Mouse (Mus musculus) telencephalon, adult 2 months (tissue): ENCODE data around the gene Sox9.

Source experiments
- DNase-seq: peaks from one replicate; pipeline ENCODE4 v3.0.0-alpha.2; 2011; ENCODE audit warnings: low read depth, low spot score

Sox9 gene

DNA sequence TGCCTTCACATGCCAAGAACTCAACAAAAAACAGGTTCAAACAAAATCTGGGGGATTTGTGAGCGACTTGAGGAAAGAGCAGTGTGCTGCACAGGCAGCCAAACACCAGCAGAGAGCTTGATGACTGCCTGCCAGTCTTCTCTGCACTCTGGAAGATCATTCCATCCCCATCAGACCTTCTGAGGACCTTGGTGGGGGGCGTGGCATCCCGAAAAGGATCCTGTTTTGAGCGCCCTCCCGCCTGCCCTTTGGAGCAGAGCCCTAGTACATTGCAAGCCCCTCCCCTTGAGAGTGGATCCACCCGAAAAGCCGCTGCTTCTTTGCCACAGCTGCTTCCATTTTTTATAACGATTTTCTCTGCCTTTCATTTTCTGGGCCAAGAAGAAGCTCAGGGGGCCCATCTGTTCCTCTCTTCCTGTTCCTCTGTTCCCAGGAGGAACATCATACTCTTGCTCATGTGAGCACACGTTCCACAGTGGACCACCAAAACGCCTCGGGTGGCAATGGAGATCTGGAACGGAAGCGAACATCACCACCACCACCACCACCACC lies 16.9 kb downstream of the Sox9 start:
- DNase-seq, result no peak

DNA sequence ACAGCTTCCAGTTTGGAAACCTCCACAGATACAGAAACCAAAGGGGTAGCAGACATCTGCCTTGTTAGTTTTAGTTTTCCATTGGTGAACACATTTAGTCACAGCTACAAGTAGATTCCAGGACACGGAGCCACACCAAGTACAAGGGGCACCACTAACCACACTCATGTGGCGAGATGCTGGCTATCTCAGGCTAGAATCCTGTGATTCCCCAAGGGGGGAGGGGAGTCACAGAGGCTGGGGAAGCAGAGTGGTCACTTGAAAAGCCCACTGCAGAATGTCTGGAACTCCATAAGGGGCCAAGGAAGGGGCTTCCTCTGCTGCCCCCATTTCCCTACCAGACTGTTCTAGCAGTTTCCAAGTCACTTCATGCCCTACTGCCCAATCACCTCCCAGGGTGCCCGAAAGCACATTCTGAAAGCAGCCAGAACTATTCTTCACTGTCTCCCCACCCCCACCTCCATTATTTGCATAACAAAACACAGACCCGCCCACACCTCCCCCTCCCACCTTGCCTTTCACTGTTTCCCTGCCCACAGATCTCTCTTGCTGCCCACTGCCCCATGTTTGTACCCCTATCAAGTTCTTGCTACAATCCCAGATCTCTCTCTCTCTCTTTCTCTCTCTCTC lies 19.3 kb downstream of the Sox9 start:
- no peak for DNase-seq

DNA sequence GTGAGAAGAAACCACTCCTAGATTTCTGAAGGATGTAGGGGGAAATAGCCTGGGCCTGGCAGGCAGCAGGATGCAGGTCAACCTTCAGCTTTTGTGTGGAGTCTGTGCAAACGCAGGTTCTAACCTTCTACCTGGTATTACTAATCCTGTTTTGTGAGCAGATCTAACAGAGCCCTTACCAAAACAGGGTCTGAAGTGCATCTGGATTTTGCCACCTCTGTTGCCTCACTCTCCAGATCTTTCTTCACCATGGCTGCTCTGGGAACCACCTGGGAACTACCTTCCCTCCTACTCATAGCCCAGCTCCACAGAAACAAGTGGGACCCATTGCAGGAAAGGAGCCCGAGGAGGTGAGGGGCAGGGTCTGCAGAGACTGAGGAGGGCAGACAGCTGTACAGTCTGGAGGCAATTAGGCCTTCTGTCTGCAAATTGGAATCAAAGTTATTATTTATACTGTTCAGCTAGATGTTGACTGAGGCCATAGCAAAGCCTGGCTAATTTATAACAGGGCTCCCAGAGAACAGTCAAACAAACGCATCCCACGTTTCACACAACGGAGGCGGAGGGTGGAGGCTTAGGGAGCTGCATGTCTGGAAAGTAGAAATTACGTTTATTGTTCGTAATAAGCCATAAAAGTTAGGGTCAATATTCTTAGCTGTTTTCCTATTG lies 25.9 kb downstream of the Sox9 start:
- no peak for DNase-seq

DNA sequence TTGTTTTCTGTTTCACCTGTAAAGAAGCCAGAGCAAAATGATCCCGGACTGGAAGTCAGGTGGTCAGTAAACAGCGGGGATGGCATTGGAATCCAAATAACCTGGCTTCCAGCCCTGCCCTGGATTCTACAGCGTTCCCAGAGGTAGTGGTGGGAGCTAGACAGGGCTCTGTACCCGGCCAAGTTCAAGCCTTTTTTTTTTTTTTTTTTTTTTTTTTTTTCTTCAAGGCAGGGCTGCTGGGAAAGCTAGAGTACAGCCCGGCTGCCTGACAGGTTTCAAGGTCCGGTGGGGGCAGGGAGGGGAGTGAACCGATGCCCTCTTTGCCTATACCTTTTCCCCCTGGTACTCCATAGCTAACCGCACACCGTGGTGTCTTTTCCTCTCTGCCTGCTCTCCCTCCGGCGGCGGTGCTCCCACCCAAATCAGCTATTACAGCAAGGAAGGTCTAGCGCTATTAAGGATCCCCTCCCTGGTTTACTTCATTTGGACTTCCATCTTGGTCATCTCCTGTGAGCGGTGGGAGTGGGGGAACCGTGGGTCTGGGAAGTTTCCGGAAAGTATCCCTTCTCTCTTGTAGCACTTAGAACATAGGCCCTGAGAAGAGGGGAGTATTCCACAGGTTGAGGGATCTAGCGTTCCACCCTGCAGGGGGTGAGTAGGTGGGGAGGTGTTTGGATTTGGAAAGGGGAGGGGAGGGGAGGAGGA lies 28.6 kb downstream of the Sox9 start:
- DNase-seq, result no peak

DNA sequence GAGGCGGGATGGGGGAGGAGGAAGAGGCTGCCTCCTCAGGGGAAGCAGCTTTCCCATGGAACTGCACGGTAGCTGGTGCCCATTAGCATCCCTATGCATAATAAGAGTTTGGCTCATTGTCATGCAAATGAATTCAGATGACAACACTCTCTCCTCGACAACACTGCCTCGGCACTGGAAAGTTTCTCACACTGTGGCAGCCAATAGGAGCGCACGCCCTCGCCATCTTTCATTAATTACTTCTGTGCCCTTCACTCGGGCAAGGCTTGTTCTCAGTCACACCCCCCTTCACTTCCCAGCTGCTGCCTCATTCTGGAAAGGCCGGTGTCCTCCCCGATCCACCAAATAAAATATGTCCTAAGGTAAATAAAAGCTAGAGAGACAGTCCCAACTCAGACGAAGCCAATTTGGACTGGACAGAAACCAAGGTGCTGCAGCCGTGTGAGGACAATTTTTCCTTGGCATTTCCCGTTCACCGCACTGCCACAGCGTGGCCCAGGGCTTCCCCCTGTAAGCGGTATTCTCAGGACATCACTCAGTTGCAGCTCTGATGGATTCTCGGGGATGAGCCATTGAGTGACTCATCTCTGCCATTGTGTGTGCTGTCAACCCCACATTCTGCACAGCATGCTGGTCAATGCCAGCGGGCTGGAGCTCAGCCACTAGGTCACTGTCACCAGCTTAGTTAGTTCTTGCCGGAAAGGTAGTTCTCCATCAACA lies 29.3 kb downstream of the Sox9 start:
- DNase-seq, result peak; percentile 40

DNA sequence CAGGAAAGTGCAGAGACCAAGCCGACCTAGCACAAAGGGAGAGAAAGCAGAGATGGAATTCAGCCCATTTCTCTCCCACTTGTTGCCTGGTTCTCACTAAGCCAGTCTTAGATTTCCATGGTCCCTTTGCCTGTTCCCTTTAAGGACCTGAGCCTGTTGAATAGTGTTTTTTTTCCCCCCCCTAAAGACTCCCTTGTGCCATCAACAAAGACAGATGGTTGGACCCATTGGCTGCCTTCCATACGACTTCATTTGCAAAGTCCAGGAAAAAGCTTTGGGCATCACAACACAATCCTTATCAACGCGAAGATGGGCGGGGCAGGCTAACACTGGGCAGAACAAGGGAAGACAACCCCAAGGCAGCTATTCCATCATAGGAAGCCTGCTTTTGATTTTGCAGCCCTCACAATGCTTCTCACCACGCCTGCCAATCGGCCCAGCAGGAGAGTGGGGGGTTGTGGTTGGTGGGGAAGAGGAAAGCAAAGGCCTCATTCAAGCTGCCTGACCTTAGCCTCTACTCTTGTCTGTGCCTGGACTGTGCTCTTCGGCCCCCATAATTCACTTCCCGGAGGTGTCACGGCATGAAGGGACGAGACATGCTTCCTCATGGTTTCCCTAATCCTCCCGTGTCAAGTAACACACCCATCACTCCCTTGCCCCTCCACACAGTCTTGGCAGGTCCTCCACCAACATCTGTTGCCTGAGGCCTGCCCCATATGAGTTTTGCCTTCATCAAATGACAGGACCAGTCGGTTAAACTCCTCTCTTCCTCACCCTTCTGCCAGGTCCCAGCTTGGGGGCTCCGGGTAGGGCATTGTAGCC lies 36.0 kb downstream of the Sox9 start:
- DNase-seq, result no peak

DNA sequence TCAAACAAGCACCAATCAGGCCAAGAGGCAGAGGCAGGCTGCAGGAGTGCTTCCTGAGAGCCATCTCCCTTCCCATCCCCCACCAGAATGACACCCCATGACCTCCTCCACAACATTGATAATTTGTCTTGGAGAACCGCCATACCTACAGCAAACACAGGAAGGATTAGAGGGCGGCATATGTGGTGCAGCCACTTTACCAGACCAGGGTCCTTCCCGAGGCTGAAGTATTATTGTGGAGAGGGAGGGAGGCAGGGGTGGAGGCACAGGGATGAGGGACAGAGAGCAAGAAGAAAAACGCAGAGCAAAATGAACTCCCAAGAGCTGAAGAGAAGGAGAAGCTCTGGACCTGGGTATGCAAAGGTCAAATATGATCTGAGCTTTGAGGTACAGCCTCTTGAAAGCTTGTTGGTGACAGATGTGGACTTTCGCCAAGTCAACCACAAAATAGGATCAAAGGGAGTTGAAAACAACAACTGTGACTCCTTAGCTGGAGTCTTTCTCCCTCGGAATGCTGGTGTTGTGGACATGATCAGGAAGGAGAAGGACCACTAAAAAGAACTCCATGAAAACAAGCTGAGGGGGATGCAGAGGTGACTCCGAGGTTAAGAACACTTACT lies 36.7 kb downstream of the Sox9 start:
- DNase-seq, result no peak

DNA sequence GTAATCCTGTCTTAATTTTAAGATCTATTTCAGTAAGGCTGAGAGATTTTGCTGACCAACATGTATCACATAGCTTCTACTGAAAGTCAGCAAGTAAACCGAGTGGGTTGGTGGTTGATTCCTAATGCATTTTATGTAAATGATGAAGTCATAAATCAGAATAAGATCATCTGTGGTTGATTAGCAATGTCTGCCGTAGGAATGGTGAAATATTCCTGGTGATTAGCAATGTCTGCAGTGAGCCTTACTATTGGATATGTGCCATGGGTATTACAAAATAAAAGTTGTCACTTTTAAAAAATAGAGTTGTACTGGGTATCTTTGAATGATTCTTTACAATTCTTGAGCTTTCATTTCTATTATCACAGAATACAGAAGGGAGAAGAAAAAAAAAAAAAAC lies 39.5 kb downstream of the Sox9 start:
- DNase-seq, result no peak

DNA sequence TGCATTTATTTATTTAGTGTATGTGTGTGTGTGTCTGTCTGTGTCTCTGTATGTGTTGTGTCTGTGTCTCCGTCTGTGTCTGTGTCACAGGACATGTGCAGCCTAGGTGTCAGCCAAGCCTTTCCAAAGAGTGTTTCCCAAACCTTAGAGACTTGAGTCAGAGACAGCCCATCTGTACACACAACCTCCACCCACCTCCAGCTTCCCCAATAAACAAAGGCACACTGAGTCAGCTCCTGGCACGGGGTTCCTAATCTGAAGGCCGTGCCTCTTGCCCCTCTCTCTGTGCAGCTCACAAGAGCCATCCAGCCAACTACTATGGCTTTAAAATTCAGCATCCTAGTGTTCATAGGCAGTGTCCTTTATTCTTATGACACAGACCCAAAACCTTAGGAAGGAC lies 42.1 kb downstream of the Sox9 start:
- DNase-seq, result no peak

DNA sequence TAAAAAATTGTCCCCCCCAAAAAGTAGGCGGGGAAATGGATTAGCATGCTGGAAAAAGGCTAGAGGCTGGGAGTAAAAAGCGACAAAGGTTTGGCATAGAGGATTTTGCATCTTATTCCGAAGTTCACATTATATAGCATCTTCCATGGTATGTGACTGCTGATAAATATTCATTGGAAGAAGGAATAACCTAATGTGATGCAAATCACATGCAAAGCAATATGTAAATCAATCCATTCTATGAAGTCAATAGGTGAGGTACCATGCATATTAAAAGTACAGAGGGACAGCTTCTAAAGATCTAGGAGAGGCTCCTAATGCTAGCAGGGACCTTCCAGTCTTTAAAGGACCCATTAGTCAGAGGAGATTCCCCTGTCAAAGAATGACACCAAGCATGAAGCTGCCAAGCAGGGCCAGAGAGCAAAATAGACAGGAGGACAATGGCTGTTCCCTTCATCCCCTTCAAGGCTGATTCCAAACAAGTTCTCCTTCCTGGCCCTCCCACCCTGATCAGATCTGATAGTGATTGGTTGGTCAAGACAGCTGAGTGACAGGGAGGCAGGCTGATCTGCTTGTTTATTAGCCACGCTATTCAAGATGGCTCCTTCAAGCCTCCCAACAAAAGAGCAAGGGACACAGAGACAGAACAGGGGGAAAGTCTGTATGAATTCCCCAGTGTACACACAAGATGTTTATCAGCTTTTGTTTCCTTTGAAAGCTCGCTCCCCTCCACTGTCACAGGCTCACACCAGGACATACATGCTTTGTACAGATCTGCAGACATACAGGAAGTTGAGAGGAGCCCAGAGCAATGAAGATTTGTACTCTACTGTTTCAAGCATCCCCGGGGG lies 44.4 kb downstream of the Sox9 start:
- DNase-seq, result no peak

DNA sequence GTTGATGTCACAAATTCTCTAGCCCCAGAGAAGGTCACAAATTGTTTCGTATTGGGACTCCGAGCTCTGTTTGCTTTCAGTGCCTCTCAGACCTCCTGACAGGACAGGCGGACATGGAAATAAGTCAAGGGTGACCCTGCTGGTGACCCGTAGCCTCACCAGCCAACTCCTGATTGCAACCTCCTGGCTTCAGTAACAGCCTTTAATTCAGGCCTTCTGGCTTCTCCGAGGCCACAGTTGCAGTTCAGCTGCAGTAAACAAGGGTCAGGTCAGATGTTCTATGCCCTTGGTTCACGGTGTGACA lies 45.0 kb downstream of the Sox9 start:
- DNase-seq, result no peak

DNA sequence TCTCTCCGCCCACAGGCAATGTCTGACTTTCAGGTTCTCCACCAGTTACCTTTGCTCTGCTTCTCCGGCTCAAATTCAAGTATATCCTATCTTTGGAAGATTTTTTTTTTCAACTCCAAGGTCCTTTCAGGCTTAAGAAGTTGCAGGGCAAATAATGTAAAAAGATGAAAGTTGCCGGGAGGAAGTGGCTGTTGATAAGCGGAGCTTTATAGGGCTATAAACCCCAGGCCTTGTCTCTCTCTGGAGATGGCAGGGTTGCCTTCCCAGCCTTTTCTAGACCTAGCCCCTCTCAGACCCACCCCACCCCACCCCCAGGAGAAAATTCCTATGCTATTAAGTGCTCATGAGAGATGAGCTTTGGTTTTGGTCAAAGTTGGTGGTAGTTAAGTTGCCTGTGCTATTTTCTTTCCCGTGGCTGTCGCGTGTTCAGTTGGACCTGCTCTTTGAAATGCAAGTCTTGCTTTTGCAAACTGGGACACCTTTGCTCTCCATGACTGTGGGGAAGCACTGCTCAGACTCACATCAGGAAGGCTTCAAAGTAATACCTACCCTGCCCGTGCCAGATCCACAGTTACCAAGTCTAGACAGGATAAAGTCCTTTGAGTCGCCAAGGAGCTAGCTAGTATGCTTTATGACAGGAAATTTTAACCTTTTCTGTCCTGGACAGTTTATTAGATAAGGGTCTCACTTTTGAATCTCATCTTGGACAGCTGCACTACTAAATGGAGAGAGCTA lies 46.7 kb downstream of the Sox9 start:
- no peak for DNase-seq

DNA sequence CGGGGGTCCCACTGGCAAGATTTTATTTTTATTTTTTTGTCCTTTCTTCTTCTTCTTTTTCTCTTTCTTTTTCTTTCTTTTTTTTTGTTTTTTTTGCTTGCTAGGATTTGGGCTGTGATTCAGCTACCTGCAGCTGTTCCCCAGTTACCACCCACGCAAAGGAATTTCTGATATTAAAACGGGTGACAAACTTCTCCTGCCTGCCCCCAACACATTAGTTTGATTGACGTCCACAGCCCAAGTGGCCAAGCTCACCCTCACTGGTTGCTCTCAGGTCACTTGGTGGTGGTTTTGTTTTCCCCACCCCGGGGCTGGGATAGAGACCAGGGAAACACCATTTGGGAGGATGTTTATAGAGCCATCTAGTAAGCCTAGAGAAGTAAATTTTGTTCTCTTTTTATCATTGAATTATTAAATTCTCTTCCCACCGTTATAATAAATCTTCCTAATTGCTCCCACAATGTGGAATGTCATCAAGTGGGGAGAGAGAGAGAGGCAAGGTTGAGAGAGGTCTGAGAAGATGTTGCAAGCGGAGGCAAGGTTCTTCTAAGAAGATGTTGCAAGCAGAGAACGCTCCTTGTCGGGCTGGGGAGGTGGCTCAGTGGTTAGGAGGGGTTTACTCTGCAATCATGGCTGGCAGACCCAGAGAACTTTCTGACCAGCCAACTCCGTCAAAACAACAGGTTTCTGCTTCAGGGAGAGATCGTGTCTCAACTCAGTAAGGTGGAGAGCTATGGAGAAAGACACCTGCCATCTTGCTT lies 52.4 kb downstream of the Sox9 start:
- peak; percentile 9 for DNase-seq

DNA sequence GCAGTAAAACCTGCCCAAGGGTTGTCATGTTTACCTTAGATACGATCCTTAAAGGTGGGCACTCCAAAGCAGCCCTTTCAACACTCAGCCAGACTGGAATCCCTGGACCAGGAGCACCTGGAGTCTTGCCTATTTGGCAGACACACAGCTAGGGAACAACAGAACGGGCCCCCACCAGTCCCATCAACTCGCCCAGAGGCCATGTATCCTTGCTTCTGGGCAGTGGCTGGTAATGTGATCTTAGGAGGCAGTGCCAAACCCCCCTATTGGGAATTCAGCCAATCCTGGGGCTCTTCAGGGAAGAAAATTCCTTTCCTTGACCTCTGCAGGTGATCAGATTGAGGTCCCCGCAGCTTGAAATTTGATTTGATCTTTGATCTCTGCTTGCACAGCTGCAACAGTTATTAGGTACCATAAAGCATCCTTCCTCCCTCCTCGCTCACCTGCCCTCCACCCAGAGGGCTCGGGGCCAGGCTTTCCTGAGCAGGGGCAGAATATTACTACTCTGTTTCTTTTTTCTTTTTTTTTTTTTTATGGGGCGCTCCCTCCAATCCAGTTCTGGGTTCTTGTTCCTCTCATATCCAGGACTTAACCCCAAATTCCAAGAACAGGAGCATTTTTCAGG lies 53.6 kb downstream of the Sox9 start:
- DNase-seq, result no peak
